Mouse (Mus musculus): ENCODE measurements around the gene Tpcn1. TPM values are rescaled to one million over a fixed set of nuclear protein-coding genes. Genes with fewer than 3 reads are reported as not detected.

Tpcn1 gene
- polyA plus RNA-seq, 1 experiment from 2014 or later: 17.2 TPM

GRCm38 (mm10) chr5:120609246-120609775, 20.8 kb upstream of the Tpcn1 start:
- Histone ChIP-seq H3K27me3 (no peaks in the 10 kb centered on the region), H3K4me2 (no peak overlapping the region), H3K36me3 (peaks cover 24% of the 10 kb centered on the region), H3K9me3 (no peaks in the 10 kb centered on the region), H3K9ac (replicated peaks) (no peak overlapping the region), H3K4me1 (replicated peaks) (peaks cover 20% of the 10 kb centered on the region), H3K27ac (no peak overlapping the region), H3K4me3 (replicated peaks) (no peak overlapping the region)
- 86% methylated on average over 16 of the region's 16 CpGs for WGBS
- ATAC-seq (ENCODE audit: insufficient number of reproducible peaks, insufficient read depth, low FRiP score, low TSS enrichment, low read depth): no peak

- Histone ChIP-seq H3K27me3 (no peaks in the 10 kb centered on the region), H3K4me3 (replicated peaks) (no peak overlapping the region), H3K27ac (no peak overlapping the region), H3K36me3 (peaks cover 24% of the 10 kb centered on the region), H3K4me1 (replicated peaks) (peaks cover 14% of the 10 kb centered on the region), H3K9me3 (no peaks in the 10 kb centered on the region), H3K4me2 (no peak overlapping the region), H3K9ac (replicated peaks) (no peak overlapping the region)
- ATAC-seq (ENCODE audit: insufficient number of reproducible peaks, insufficient read depth, low FRiP score, low TSS enrichment, low read depth): no peak
- 78% methylated on average over 3 of the region's 3 CpGs for WGBS
These were observed 18.9 kb upstream of the Tpcn1 start for GRCm38 (mm10) chr5:120607335-120607734.

GRCm38 (mm10) chr5:120606590-120607200, 18.2 kb upstream of the Tpcn1 start:
- peaks cover 14% of the 10 kb centered on the region for H3K4me1 ChIP-seq (replicated peaks)
- no peak overlapping the region for H3K9ac ChIP-seq (replicated peaks)
- no peaks in the 10 kb centered on the region for H3K9me3 ChIP-seq
- H3K36me3 ChIP-seq: peaks cover 24% of the 10 kb centered on the region
- no peak overlapping the region for H3K4me2 ChIP-seq
- no peak overlapping the region for H3K27ac ChIP-seq
- WGBS: 64% methylated on average over 25 of the region's 25 CpGs
- no peaks in the 10 kb centered on the region for H3K27me3 ChIP-seq
- no peak overlapping the region for H3K4me3 ChIP-seq (replicated peaks)
- ATAC-seq (ENCODE audit: insufficient number of reproducible peaks, insufficient read depth, low FRiP score, low TSS enrichment, low read depth): no peak

GRCm38 (mm10) chr5:120605688-120606087, 17.2 kb upstream of the Tpcn1 start:
- Histone ChIP-seq H3K9me3 (no peaks in the 10 kb centered on the region), H3K4me3 (replicated peaks) (peak overlapping the region; percentile 35), H3K4me1 (replicated peaks) (0 out of 2 replicates have a peak, but pooled peaks cover 5% of the 10 kb centered on the region), H3K27me3 (no peaks in the 10 kb centered on the region), H3K9ac (replicated peaks) (peak overlapping the region; percentile 40; the same call in 1 of the 2 replicates), H3K4me2 (peak overlapping the region; percentile 67), H3K27ac (no peak overlapping the region), H3K36me3 (peaks cover 24% of the 10 kb centered on the region)
- WGBS: 1% methylated on average over 7 of the region's 8 CpGs
- peak; percentile 54; the same call in 1 of the 2 replicates for ATAC-seq (ENCODE audit: insufficient number of reproducible peaks, insufficient read depth, low FRiP score, low TSS enrichment, low read depth)

GRCm38 (mm10) chr5:120605241-120605661, 16.8 kb upstream of the Tpcn1 start:
- H3K9me3 ChIP-seq: no peaks in the 10 kb centered on the region
- H3K27me3 ChIP-seq: no peaks in the 10 kb centered on the region
- H3K4me3 ChIP-seq (replicated peaks): peak overlapping the region; percentile 35
- peaks cover 24% of the 10 kb centered on the region for H3K36me3 ChIP-seq
- H3K4me1 ChIP-seq (replicated peaks): 0 out of 2 replicates have a peak, but pooled peaks cover 5% of the 10 kb centered on the region
- WGBS: under 1% methylated on average over 9 of the region's 10 CpGs
- H3K4me2 ChIP-seq: peak overlapping the region; percentile 67
- no peak for ATAC-seq (ENCODE audit: insufficient number of reproducible peaks, insufficient read depth, low FRiP score, low TSS enrichment, low read depth)
- H3K27ac ChIP-seq: 0 out of 2 replicates have a peak overlapping the region, but pooled peaks have one; percentile 29
- H3K9ac ChIP-seq (replicated peaks): peak overlapping the region; percentile 40; the same call in 1 of the 2 replicates

GRCm38 (mm10) chr5:120604839-120605238, 16.4 kb upstream of the Tpcn1 start:
- Histone ChIP-seq H3K36me3 (peaks cover 21% of the 10 kb centered on the region), H3K27me3 (no peaks in the 10 kb centered on the region), H3K4me1 (replicated peaks) (0 out of 2 replicates have a peak, but pooled peaks cover 5% of the 10 kb centered on the region), H3K9me3 (no peaks in the 10 kb centered on the region), H3K27ac (no peak overlapping the region), H3K9ac (replicated peaks) (peak overlapping the region; percentile 40; the same call in 1 of the 2 replicates), H3K4me3 (replicated peaks) (peak overlapping the region; percentile 35), H3K4me2 (peak overlapping the region; percentile 67)
- ATAC-seq (ENCODE audit: insufficient number of reproducible peaks, insufficient read depth, low FRiP score, low TSS enrichment, low read depth): no peak
- 4% methylated on average over 6 of the region's 6 CpGs for WGBS

- no peaks in the 10 kb centered on the region for H3K27me3 ChIP-seq
- no peak overlapping the region for H3K4me2 ChIP-seq
- 64% methylated on average over 7 of the region's 7 CpGs for WGBS
- peaks cover 10% of the 10 kb centered on the region for H3K36me3 ChIP-seq
- no peak overlapping the region for H3K4me3 ChIP-seq (replicated peaks)
- H3K4me1 ChIP-seq (replicated peaks): 0 out of 2 replicates have a peak, but pooled peaks cover 5% of the 10 kb centered on the region
- H3K27ac ChIP-seq: no peak overlapping the region
- no peak overlapping the region for H3K9ac ChIP-seq (replicated peaks)
- ATAC-seq (ENCODE audit: insufficient number of reproducible peaks, insufficient read depth, low FRiP score, low TSS enrichment, low read depth): no peak
- H3K9me3 ChIP-seq: no peaks in the 10 kb centered on the region
These were observed 15.0 kb upstream of the Tpcn1 start for GRCm38 (mm10) chr5:120603515-120603914.

- no peak for ATAC-seq (ENCODE audit: insufficient number of reproducible peaks, insufficient read depth, low FRiP score, low TSS enrichment, low read depth)
- no peaks in the 10 kb centered on the region for H3K27me3 ChIP-seq
- H3K4me1 ChIP-seq (replicated peaks): 0 out of 2 replicates have a peak, but pooled peaks cover 5% of the 10 kb centered on the region
- WGBS: 83% methylated on average over 12 of the region's 12 CpGs
- no peak overlapping the region for H3K27ac ChIP-seq
- H3K9me3 ChIP-seq: no peaks in the 10 kb centered on the region
- H3K4me3 ChIP-seq (replicated peaks): no peak overlapping the region
- H3K4me2 ChIP-seq: no peak overlapping the region
- H3K9ac ChIP-seq (replicated peaks): no peak overlapping the region
- H3K36me3 ChIP-seq: peaks cover 4% of the 10 kb centered on the region; the same call in 1 of the 2 replicates
These were observed 13.7 kb upstream of the Tpcn1 start for GRCm38 (mm10) chr5:120602210-120602609.

- no peak overlapping the region for H3K4me2 ChIP-seq
- no peak overlapping the region for H3K9ac ChIP-seq (replicated peaks)
- no peaks in the 10 kb centered on the region for H3K36me3 ChIP-seq
- H3K4me3 ChIP-seq (replicated peaks): no peak overlapping the region
- H3K27me3 ChIP-seq: no peaks in the 10 kb centered on the region
- 0 out of 2 replicates have a peak, but pooled peaks cover 5% of the 10 kb centered on the region for H3K4me1 ChIP-seq (replicated peaks)
- no peaks in the 10 kb centered on the region for H3K9me3 ChIP-seq
- no peak; the same call in 1 of the 2 replicates for ATAC-seq (ENCODE audit: insufficient number of reproducible peaks, insufficient read depth, low FRiP score, low TSS enrichment, low read depth)
- WGBS: 64% methylated on average over 11 of the region's 11 CpGs
- H3K27ac ChIP-seq: no peak overlapping the region
These were observed 12.6 kb upstream of the Tpcn1 start for GRCm38 (mm10) chr5:120600946-120601668.

- Histone ChIP-seq H3K4me3 (replicated peaks) (no peak overlapping the region), H3K9ac (replicated peaks) (no peak overlapping the region), H3K4me2 (no peak overlapping the region), H3K9me3 (no peaks in the 10 kb centered on the region), H3K4me1 (replicated peaks) (no peaks in the 10 kb centered on the region), H3K27me3 (no peaks in the 10 kb centered on the region), H3K27ac (no peak overlapping the region), H3K36me3 (no peaks in the 10 kb centered on the region)
- ATAC-seq (ENCODE audit: insufficient number of reproducible peaks, insufficient read depth, low FRiP score, low TSS enrichment, low read depth): no peak
- 90% methylated on average over 6 of the region's 6 CpGs for whole genome bisulfite sequencing
These were observed 11.2 kb upstream of the Tpcn1 start for GRCm38 (mm10) chr5:120599625-120600024.

- no peak for ATAC-seq (ENCODE audit: insufficient number of reproducible peaks, insufficient read depth, low FRiP score, low TSS enrichment, low read depth)
- Histone ChIP-seq H3K36me3 (no peaks in the 10 kb centered on the region), H3K4me3 (replicated peaks) (no peak overlapping the region), H3K9ac (replicated peaks) (no peak overlapping the region), H3K9me3 (no peaks in the 10 kb centered on the region), H3K27ac (no peak overlapping the region), H3K27me3 (no peaks in the 10 kb centered on the region), H3K4me2 (no peak overlapping the region), H3K4me1 (replicated peaks) (no peaks in the 10 kb centered on the region)
- 87% methylated on average over 6 of the region's 6 CpGs for WGBS
These were observed 6.0 kb upstream of the Tpcn1 start for GRCm38 (mm10) chr5:120594485-120594884.

Measured in limb, embryonic 12.5 days (tissue).